Mouse (Mus musculus) lung, adult 2 months (tissue): ENCODE data around the gene 4930412O13Rik.

Experiments used
- CTCF ChIP-seq: fragments of 200-500 bp; IDR thresholded peaks from 2 replicates; pipeline ENCODE4 v1.5.1; 2011; ENCODE audit warnings: mild to moderate bottlenecking, low read length, control low read depth; ENCODE audit not compliant: insufficient read depth
- POLR2A ChIP-seq: fragments of 200-500 bp; IDR thresholded peaks from 2 replicates; pipeline ENCODE4 v1.6.1; 2011; ENCODE audit warnings: low read depth, mild to moderate bottlenecking, control low read depth, low read length, borderline replicate concordance; ENCODE audit errors: extremely low read depth

- TF ChIP-seq CTCF (no peak), POLR2A (no peak)
Observed at GRCm38 (mm10) chr2:9886031-9886430, 5.0 kb downstream of the 4930412O13Rik start.
